Mouse (Mus musculus): ENCODE results near the gene Pum1.

DNA sequence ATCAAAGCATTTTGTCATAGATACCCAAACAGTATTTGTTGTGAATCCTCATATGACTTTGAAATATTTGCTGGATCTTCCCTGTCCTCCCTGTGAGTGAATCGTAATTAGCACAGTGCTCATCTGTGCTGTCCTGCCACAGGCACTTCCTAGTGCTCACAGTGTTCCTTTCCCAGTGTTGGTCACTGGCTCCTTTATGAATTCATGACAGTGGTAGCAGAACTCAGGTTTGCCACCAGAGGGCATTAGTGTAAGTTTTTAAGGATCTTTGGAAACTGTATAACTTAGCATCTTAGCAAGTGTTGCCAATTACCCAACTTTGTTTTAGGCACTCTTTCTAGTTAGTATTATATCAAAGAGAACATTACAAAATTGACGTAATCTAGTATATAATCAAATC is 75.4 kb downstream of the Pum1 start:
- TF ChIP-seq CTCF (IDR thresholded peaks at IDR 0.05; ENCODE audit: low read depth) = peak; percentile 67
- no peak for TF ChIP-seq EP300 (IDR thresholded peaks at IDR 0.05; ENCODE audit: low read depth)

All from heart, postnatal 0 days (tissue).